Mouse (Mus musculus) left cerebral cortex, adult 9 months (tissue): ENCODE data around the gene Gpd2.

Experiments
- DNase-seq, 2 experiments: peaks; one replicate each; pipeline ENCODE4 v3.0.0; 2022; ENCODE audit warnings: low spot score in 2 of 2

Gpd2 gene

DNA sequence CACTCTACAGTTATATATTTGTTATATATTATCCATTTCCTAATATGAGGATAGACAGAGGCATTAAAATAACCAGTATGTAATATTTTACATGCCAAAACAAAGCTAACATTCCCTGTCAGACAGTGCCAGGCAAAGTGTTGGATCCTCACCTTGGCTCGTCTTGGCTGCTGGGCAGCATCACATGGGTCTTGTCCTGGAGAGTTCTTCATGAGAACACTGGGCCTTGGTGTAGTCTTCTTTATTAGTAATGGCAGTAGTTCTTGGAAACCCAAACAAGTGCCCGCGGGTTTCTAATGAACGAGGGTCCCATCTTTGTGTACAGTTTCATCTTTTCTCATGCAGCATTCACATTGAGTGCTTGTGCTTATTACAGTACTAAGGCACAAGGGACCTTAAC, 59.8 kb downstream of the Gpd2 start:
- DNase-seq: no peak

DNA sequence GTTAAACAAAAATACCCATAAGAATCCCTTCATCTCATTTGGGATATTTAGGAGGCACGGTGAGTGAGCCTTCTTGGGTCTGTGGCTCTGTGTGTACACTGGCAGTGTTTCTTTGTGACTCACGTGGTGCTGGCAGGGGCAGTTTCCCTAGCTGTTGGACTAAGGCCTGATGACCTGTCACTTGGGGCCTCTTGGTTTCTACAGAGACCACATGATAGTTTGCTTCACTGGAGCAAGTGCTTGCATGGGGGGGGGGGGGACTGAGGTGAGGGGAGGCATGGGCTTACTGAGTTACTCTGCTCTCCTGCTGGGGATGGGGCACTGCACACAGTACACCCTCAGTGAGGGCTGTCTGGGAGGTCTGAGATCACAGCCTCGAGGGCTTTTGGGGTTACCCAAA, 64.1 kb downstream of the Gpd2 start:
- DNase-seq: no peak

DNA sequence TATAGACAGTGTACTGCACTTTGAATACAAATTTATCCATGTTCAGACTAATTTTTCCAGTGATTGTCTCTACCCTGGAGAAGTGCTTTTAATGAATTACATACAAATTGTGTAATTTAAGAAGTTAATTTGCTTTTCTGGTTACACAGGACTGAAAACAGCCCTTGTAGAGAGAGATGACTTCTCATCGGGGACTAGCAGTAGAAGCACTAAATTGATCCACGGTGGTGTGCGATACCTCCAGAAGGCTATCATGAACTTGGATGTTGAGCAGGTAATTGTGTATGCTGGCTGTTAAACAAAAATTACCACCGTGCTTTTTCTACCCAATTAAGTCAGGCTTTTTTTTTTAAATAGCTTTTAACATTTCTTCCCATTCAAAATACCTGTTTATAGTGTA, 66.8 kb downstream of the Gpd2 start:
- no peak for DNase-seq

GRCm38 (mm10) chr2:57312268-57312797, 74.9 kb downstream of the Gpd2 start:
- DNase-seq: no peak

DNA sequence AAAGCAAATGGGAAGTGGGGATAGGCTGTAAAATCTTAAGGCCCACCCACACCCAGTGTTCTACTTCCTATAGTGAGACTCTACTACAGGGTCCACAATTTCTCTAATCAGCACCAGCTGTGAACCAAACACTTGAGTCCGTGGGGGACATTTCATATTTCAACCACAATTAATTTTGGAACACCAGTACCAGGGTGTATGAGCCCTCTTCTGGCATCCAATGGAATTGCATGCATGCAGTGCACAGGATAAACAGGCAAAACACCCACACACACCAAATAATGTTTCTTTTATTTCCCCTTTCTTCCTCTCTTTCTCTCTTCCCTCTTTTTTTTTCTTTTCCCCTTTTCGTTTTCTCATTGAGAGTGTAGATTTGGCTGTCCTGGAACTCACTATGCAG, 78.6 kb downstream of the Gpd2 start:
- peak in 1 of 2 experiments; percentile 9 for DNase-seq

- DNase-seq: no peak
Observed at GRCm38 (mm10) chr2:57318336-57318735, 80.9 kb downstream of the Gpd2 start.

DNA sequence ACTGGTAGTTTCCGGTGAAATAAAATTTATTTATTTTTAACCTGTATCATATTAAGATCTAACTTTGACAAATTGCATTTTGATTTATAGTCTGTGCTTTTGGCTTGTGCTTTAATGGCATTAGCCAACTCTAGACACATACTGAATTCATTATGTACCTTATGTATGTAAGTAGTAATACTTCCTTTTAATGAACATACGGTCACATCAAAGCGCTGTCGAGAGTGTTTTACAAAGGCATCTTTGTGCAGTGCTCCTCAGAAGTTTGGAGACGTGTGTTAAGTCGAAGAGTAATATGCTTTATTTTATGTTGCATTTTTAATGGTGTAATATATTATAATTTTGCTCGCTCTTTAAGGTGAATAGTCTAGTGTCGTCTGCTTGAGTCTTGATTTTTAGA, 88.7 kb downstream of the Gpd2 start:
- DNase-seq: no peak

DNA sequence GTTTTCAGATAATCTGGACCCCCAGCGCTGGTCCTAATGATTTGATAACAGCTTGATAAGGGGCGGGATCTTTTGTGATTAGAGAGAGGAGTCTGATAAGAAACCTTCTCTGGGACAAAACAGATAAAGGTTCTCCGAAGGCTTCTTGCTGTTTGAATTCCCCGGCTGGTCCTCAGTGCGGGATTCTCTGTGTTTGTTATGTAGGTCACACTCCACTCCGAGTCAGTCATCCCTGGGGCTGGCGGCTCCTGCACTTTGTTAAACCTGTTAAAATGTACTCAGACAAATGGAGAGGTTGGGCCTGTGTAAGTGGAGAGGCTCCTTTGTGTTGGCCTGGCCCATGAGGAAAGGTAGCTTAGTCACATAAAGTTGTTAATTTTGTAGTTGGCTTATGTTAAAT, 91.9 kb downstream of the Gpd2 start:
- no peak for DNase-seq

- DNase-seq: no peak
Observed at GRCm38 (mm10) chr2:57330812-57331211, 93.4 kb downstream of the Gpd2 start.

- no peak for DNase-seq
Observed at GRCm38 (mm10) chr2:57331266-57331665, 93.8 kb downstream of the Gpd2 start.

DNA sequence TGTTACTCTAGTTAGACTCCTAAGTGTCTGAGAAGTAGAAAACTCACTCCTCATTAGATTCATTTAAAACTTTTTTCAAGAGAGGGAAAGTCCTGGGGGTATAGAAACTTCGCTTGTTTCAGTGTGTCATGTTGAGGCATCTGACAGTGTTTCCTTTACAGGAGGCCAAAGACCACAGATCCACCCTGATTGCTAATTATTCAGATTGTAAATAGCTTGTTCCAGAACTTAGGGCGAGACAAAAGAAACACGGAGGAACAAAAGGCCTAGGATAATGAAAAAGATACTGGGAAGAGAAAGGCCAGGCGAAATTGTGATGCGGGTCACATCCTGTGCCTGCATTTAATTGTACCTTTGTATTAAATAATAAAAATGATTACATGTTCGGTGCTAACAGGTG, 96.0 kb downstream of the Gpd2 start:
- DNase-seq: no peak

GRCm38 (mm10) chr2:57335397-57335796, 98.0 kb downstream of the Gpd2 start:
- DNase-seq: no peak

DNA sequence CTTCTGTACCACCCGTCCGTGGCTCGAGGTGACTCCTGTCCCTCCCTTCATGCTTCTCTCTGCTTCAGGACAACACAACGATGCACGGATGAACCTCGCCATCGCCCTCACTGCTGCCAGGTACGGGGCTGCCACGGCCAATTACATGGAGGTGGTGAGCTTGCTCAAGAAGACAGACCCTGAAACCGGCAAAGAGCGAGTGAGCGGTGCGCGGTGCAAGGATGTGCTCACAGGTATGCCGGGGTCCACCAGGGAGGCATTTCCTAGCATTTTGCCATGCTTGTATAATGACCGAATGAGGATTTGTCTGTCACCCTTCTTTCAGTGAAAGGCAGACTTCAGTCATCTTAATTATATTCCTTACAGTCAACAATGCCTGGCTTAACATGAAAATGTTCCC, 101.3 kb downstream of the Gpd2 start:
- no peak for DNase-seq

DNA sequence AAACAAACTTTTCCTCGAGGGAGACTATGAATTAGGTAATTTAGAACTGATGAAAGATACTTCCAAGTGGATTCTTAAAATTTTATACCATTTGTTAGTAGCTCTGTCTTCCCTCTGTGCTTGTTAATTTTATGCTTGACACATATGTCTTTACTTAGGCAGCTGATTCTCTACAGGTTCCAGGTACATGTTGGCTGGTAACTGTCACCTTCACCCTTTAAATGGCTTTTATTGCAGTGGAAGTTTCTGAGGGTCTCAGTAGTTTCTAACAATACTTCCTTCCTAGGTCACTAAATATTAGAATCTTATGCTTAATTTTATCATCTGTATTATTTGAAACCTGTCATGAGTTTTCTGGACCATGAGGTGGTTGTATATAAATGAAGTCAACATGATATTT, 105.5 kb downstream of the Gpd2 start:
- DNase-seq: no peak

DNA sequence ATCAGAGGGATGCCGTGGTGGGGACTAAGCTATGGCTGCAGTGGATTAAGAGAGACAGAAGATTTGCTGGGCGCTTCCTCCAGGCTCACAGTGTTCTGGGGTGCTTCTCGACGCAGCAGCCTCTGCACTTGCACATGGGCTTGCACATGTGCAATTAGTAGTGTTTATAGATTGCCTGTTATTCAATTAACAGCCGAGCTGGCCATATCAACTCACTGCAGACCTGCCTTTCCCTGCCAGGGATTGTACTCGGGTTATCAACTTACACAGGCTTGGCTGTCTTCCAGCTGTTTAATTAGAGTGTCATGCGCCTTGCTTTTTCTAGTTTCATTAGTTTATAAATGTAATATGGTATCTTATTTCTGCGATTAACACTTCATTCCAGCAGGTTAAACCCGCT, 113.2 kb downstream of the Gpd2 start:
- no peak for DNase-seq

DNA sequence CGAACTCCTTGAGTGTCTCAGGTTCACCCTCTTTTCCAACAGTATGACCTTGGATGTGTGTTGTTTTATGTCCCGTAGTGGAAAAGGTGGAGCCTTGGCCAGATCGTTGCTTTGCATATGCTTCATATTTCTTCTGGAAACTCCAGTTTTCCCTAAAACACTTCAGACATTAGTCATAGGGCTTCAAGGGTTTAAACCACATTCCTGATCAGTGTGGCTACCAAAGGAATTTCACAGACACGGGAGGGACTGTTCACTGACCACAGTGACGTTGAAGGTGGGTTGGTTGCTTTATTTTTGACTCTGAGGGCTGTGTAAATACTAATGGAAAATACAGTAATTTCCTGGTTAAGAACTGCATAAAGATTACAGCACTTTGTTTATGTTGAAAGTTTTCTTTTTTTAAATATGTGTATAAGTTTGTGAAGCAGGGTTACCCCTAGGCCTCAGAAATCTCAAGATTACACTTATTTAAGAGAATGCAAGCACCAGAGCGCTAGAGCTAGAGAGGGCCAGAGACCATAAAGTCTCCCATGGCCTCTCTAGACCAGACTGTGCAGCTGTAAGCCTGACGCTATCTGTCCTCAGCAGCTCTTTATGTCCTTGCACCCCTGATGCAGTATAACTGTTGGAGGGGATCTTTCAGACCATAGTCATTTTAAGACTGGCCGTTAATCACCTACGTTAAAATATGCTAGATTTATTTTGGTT, 116.4 kb downstream of the Gpd2 start:
- no peak for DNase-seq

DNA sequence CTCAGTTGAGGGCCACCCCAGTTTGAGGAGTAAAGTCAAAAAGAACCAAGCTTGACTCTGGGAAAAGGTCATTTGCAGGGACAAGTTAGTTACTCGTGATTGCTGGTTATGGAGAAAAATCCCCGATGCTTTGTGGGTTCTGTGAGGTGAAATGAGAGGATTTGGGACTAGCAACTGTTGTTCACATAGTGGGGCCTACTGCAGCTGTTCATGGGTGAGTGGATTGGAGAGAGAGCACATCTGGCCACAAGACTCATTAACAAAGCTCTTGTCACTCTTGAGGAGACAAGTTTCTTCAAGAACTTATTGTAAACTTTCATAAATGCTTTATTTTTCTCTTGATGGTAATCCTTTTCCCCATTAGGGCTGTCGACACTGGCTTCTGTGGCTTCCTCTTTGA, 117.4 kb downstream of the Gpd2 start:
- no peak for DNase-seq

GRCm38 (mm10) chr2:57356222-57356822, 118.9 kb downstream of the Gpd2 start:
- no peak for DNase-seq

DNA sequence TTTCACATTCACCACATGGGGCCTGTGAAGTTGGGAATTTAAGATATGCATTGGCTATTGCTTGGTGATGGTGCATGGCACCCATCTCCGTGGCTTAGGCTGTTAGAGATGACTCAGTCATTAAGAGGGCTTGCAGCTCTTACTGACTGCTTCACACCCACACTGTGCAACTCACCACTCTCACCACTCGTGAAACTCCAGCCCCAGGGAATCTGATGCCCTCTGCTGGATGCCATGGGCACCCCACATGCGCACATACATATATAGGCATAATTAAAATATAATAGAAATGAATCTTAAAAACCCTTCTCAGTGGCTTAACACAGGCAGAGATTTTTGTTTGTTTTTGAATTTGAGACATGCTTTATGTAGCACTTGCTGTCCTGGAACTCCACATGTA, 125.1 kb downstream of the Gpd2 start:
- DNase-seq: peak in 1 of 2 experiments; percentile 6

DNA sequence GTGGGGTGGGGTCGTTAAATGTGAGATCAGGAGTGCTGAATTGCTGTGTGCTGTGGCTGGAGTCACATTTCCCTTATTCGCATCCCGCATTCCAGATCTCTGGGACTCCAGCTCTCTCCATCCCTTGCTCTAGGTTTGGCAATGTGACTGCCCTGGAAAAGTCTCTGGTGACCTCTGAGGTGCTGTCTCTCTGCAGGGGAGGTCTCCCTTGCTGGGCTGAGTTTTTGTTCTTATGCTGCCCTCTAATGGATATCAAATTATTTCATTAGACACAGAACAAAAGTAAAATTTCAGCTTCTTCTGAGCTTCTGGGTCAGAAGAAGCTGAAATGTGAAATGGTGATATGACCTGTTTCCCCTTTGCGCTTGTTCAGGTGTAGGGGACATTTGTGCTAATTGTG, 137.2 kb downstream of the Gpd2 start:
- no peak for DNase-seq

DNA sequence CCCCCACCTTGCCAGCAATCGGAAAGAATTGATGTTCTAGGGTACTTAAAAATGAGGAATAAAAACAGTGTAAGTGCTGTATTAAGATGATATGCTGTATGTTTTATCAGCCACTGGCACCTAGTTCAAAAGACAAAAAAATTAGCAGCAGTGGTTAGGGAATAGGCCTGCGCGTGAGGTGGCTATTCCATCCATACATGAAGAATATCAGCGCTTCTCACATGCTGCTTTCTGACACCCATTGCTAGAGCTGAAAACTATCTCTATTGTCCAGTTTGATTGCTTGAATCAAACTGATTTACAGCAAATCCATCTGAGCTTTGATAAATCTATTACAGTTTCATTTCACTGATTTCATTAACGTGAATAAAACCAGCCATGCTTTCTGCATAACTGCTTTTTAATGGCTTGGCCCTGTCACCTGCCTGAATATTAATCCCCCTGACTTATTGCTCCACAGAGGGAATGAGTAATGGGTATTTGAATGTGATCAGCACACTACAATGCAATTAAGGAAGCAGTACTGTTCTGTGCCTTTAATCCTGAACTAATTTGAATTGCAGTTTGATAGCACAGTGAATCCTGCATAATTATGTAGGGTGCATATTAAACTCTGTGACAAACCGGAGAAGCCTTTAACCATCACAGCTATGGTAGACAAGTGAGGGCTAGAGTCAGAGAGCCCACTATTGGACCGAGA, 137.9 kb downstream of the Gpd2 start:
- DNase-seq: no peak

GRCm38 (mm10) chr2:57378147-57378889, 140.9 kb downstream of the Gpd2 start:
- no peak for DNase-seq
